In genomic region chr17:13668052-13669015, GRCm38 (mm10) we compare ENCODE assay signal across 8 mouse cellular contexts.
DNase-seq lines count a peak whose midpoint lies in the region; ATAC-seq and TF ChIP-seq lines count a peak whose summit lies in the region.

No protein-coding gene starts in this region.

- H3K4me1 ChIP-seq in lung, embryonic 14.5 days (ENCODE audit: insufficient read depth), result peaks cover 19% of the 10 kb centered on the region
- H3K4me1 ChIP-seq in lung, adult 2 months (ENCODE audit: control insufficient read depth, insufficient read depth, low read length), result peaks cover 10% of the 10 kb centered on the region; the same call in 1 of the 2 replicates
- H3K4me1 ChIP-seq in embryonic facial prominence, embryonic 10.5 days, result peaks cover 51% of the 10 kb centered on the region
- H3K4me1 ChIP-seq in hindbrain, embryonic 11.5 days (replicated peaks; ENCODE audit: control insufficient read depth, insufficient read depth, low read length), result peaks cover 18% of the 10 kb centered on the region
- peaks cover 17% of the 10 kb centered on the region for H3K4me1 ChIP-seq in limb, embryonic 13.5 days
- H3K4me1 ChIP-seq in stomach, embryonic 14.5 days (ENCODE audit: control insufficient read depth, insufficient read depth, low read length), result peaks cover 19% of the 10 kb centered on the region; the same call in 1 of the 2 replicates

- no peak overlapping the region for H3K9ac ChIP-seq in lung, embryonic 14.5 days
- H3K9ac ChIP-seq in hindbrain, embryonic 11.5 days (ENCODE audit: low read depth, low read length), result peak overlapping the region; percentile 49
- H3K9ac ChIP-seq in limb, embryonic 13.5 days, result peak overlapping the region; percentile 45; the same call in 1 of the 2 replicates
- H3K9ac ChIP-seq in stomach, embryonic 14.5 days (replicated peaks; ENCODE audit: low read depth, low read length), result no peak overlapping the region

- no peaks in the 10 kb centered on the region for H3K27me3 ChIP-seq in lung, embryonic 14.5 days (ENCODE audit: insufficient read depth, low read length)
- peaks cover 49% of the 10 kb centered on the region for H3K27me3 ChIP-seq in embryonic facial prominence, embryonic 10.5 days (replicated peaks; ENCODE audit: low read depth, poor library complexity, severe bottlenecking)
- H3K27me3 ChIP-seq in hindbrain, embryonic 11.5 days (ENCODE audit: control insufficient read depth, insufficient read depth, low read length), result no peaks in the 10 kb centered on the region
- H3K27me3 ChIP-seq in limb, embryonic 13.5 days, result no peaks in the 10 kb centered on the region
- H3K27me3 ChIP-seq in stomach, embryonic 14.5 days (ENCODE audit: control insufficient read depth, insufficient read depth, low read length), result no peaks in the 10 kb centered on the region

- H3K4me2 ChIP-seq in lung, embryonic 14.5 days, result peak overlapping the region; percentile 16; the same call in 1 of the 2 replicates
- 0 out of 2 replicates have a peak overlapping the region, but pooled peaks have one; percentile 0 for H3K4me2 ChIP-seq in hindbrain, embryonic 11.5 days (replicated peaks; ENCODE audit: low read depth, low read length)
- H3K4me2 ChIP-seq in limb, embryonic 13.5 days (replicated peaks), result peak overlapping the region; percentile 40
- H3K4me2 ChIP-seq in stomach, embryonic 14.5 days (replicated peaks; ENCODE audit: low read depth, low read length), result peak overlapping the region; percentile 11

- TF ChIP-seq CTCF in lung, embryonic 14.5 days (IDR thresholded peaks at IDR 0.05; ENCODE audit: low read depth), result no peak
- no peak for TF ChIP-seq CTCF in lung, adult 2 months (IDR thresholded peaks at IDR 0.05; ENCODE audit: insufficient read depth, low read length)

- no peak for DNase-seq in lung, embryonic 14.5 days
- no peak for DNase-seq in lung, adult 2 months
- peak; percentile 50 for DNase-seq in embryonic facial prominence, embryonic 10.5 days (ENCODE audit: low spot score)
- peak; percentile 71 for DNase-seq in hindbrain, embryonic 11.5 days (ENCODE audit: low spot score)
- no peak for DNase-seq in testis, postnatal 14 days (ENCODE audit: low spot score)
- no peak for DNase-seq in adrenal gland, adult 18-20 months (ENCODE audit: low spot score in 2 of 2)

- no peak overlapping the region for H3K4me3 ChIP-seq in lung, embryonic 14.5 days (ENCODE audit: low read depth, low read length)
- no peak overlapping the region for H3K4me3 ChIP-seq in lung, adult 2 months (replicated peaks; ENCODE audit: extremely low read depth, low read depth, low read length)
- 0 out of 2 replicates have a peak overlapping the region, but pooled peaks have one; percentile 30 for H3K4me3 ChIP-seq in embryonic facial prominence, embryonic 10.5 days
- H3K4me3 ChIP-seq in hindbrain, embryonic 11.5 days (ENCODE audit: low read depth, low read length), result no peak overlapping the region
- no peak overlapping the region for H3K4me3 ChIP-seq in limb, embryonic 13.5 days
- no peak overlapping the region for H3K4me3 ChIP-seq in stomach, embryonic 14.5 days (ENCODE audit: low read depth, low read length)

- peak; percentile 38; the same call in 1 of the 2 replicates for ATAC-seq in lung, embryonic 14.5 days (ENCODE audit: insufficient read depth)
- peak; percentile 92 for ATAC-seq in hindbrain, embryonic 11.5 days (ENCODE audit: low FRiP score)
- peak; percentile 70; the same call in 1 of the 2 replicates for ATAC-seq in limb, embryonic 13.5 days (ENCODE audit: low FRiP score, low read depth)
- peak; percentile 47 for ATAC-seq in stomach, embryonic 14.5 days (ENCODE audit: insufficient number of reproducible peaks, insufficient read depth, low FRiP score, low read depth)

- 19% methylated on average over 16 of the region's 16 CpGs for WGBS in lung, embryonic 14.5 days
- 25% methylated on average over 16 of the region's 16 CpGs for WGBS in lung, adult 2 months
- WGBS in embryonic facial prominence, embryonic 10.5 days, result 9% methylated on average over 16 of the region's 16 CpGs
- WGBS in hindbrain, embryonic 11.5 days, result 7% methylated on average over 16 of the region's 16 CpGs
- 7% methylated on average over 16 of the region's 16 CpGs for WGBS in limb, embryonic 13.5 days
- WGBS in stomach, embryonic 14.5 days, result 11% methylated on average over 16 of the region's 16 CpGs

- TF ChIP-seq POLR2A in lung, adult 2 months (IDR thresholded peaks at IDR 0.05; ENCODE audit: borderline replicate concordance, extremely low read depth, low read depth, low read length), result no peak

- no peaks in the 10 kb centered on the region; the same call in 1 of the 2 replicates for H3K9me3 ChIP-seq in lung, embryonic 14.5 days (ENCODE audit: low read depth, low read length)
- no peaks in the 10 kb centered on the region; the same call in 1 of the 2 replicates for H3K9me3 ChIP-seq in embryonic facial prominence, embryonic 10.5 days
- H3K9me3 ChIP-seq in hindbrain, embryonic 11.5 days (ENCODE audit: control insufficient read depth, low read length), result no peaks in the 10 kb centered on the region
- no peaks in the 10 kb centered on the region for H3K9me3 ChIP-seq in limb, embryonic 13.5 days
- no peaks in the 10 kb centered on the region for H3K9me3 ChIP-seq in stomach, embryonic 14.5 days (ENCODE audit: control insufficient read depth, low read depth, low read length)

- H3K36me3 ChIP-seq in lung, embryonic 14.5 days (ENCODE audit: insufficient read depth), result no peaks in the 10 kb centered on the region
- H3K36me3 ChIP-seq in embryonic facial prominence, embryonic 10.5 days (replicated peaks), result no peaks in the 10 kb centered on the region
- no peaks in the 10 kb centered on the region for H3K36me3 ChIP-seq in hindbrain, embryonic 11.5 days (ENCODE audit: control insufficient read depth, insufficient read depth, low read length)
- H3K36me3 ChIP-seq in limb, embryonic 13.5 days, result no peaks in the 10 kb centered on the region
- H3K36me3 ChIP-seq in stomach, embryonic 14.5 days (ENCODE audit: control insufficient read depth, insufficient read depth, low read length), result no peaks in the 10 kb centered on the region

- no peak overlapping the region for H3K27ac ChIP-seq in lung, embryonic 14.5 days (ENCODE audit: low read depth)
- H3K27ac ChIP-seq in embryonic facial prominence, embryonic 10.5 days (replicated peaks), result peak overlapping the region; percentile 81
- peak overlapping the region; percentile 74 for H3K27ac ChIP-seq in hindbrain, embryonic 11.5 days (ENCODE audit: low read depth, low read length)
- peak overlapping the region; percentile 48; the same call in 1 of the 2 replicates for H3K27ac ChIP-seq in limb, embryonic 13.5 days
- peak overlapping the region; percentile 73; the same call in 1 of the 2 replicates for H3K27ac ChIP-seq in stomach, embryonic 14.5 days (ENCODE audit: low read length)

Comparison
In these comparisons a context has a peak if more than half of its experiments do, and no peak if none do; other contexts are left out.
1. ATAC-seq: peak in every context shown above with its lines; median percentile 92 in hindbrain, embryonic 11.5 days; 70 in limb, embryonic 13.5 days; 47 in stomach, embryonic 14.5 days; 38 in lung, embryonic 14.5 days.
2. DNase-seq: peak in embryonic facial prominence, embryonic 10.5 days (single experiment) and hindbrain, embryonic 11.5 days (single experiment); none in lung, embryonic 14.5 days (single experiment), lung, adult 2 months (single experiment), testis, postnatal 14 days (single experiment) and adrenal gland, adult 18-20 months (0 of 2).
3. H3K9ac ChIP-seq: peak in hindbrain, embryonic 11.5 days (single experiment) and limb, embryonic 13.5 days (single experiment); none in lung, embryonic 14.5 days (single experiment) and stomach, embryonic 14.5 days (single experiment).
4. Peak in every context shown above with its lines, with median percentiles within 50 percentile points of each other: H3K4me2 ChIP-seq.